In the genomic region with DNA sequence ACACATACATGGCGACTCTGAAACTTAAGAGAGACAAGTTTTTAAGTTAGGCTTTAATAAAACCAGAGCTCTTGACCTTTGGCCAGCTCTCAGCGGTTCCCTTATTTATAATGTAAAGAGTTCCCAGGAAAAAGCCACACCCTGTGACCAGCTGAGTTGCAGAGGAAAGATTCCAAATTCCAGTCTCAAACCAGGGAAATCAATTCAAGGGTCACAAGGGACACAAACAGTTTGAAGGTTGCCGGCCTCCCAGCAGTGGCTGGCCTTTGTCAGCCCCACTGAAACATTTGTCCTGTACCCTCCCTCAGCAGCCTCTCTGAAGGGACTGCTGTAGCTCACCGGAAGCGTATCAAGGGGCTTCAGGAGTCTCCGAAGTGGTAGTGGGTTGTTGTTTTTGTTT, we compare ENCODE assay signal across 8 mouse cellular contexts. TPM values are rescaled to one million over a fixed set of nuclear protein-coding genes. Genes with fewer than 3 reads are reported as not detected.
DNase-seq lines count a peak whose midpoint lies in the region; ATAC-seq and TF ChIP-seq lines count a peak whose summit lies in the region.
"Had no signal": no experiment of that assay in that cellular context is flagged by ENCODE, and none has a peak within 500 bp of the region (broad histone marks: within the 10 kb centered on the region; RNA-seq: fewer than 3 reads in every experiment).

No protein-coding gene starts in this region.

- H3K27ac ChIP-seq in midbrain, embryonic 10.5 days (replicated peaks), result no peak overlapping the region
- H3K27ac ChIP-seq in midbrain, postnatal 0 days (ENCODE audit: low read depth, low read length), result no peak overlapping the region
- H3K27ac ChIP-seq in forebrain, embryonic 13.5 days, result no peak overlapping the region
- no peak overlapping the region for H3K27ac ChIP-seq in limb, embryonic 11.5 days (replicated peaks; ENCODE audit: low read depth, low read length)

- WGBS in midbrain, embryonic 10.5 days, result 30% methylated on average over 6 of the region's 6 CpGs
- WGBS in midbrain, postnatal 0 days, result 54% methylated on average over 6 of the region's 6 CpGs
- WGBS in forebrain, embryonic 13.5 days, result 40% methylated on average over 6 of the region's 6 CpGs
- WGBS in limb, embryonic 11.5 days, result 13% methylated on average over 6 of the region's 6 CpGs

- peaks cover 7% of the 10 kb centered on the region; the same call in 1 of the 2 replicates for H3K27me3 ChIP-seq in midbrain, embryonic 10.5 days (ENCODE audit: low read depth, poor library complexity, severe bottlenecking)
- peaks cover 18% of the 10 kb centered on the region for H3K27me3 ChIP-seq in midbrain, postnatal 0 days (ENCODE audit: insufficient read depth, low read length)
- no peaks in the 10 kb centered on the region for H3K27me3 ChIP-seq in forebrain, embryonic 13.5 days
- H3K27me3 ChIP-seq in limb, embryonic 11.5 days (ENCODE audit: control insufficient read depth, insufficient read depth, low read length), result no peaks in the 10 kb centered on the region

- H3K4me2 ChIP-seq in midbrain, postnatal 0 days (ENCODE audit: low read depth, low read length, poor library complexity, severe bottlenecking), result no peak overlapping the region
- peak overlapping the region; percentile 84 for H3K4me2 ChIP-seq in forebrain, embryonic 13.5 days
- peak overlapping the region; percentile 92 for H3K4me2 ChIP-seq in limb, embryonic 11.5 days (ENCODE audit: low read depth, severe bottlenecking)

- H3K36me3 ChIP-seq in midbrain, embryonic 10.5 days, result peaks cover 47% of the 10 kb centered on the region
- H3K36me3 ChIP-seq in midbrain, postnatal 0 days (ENCODE audit: insufficient read depth, low read length), result no peaks in the 10 kb centered on the region
- H3K36me3 ChIP-seq in forebrain, embryonic 13.5 days (ENCODE audit: poor library complexity, severe bottlenecking), result peaks cover 12% of the 10 kb centered on the region
- peaks cover 19% of the 10 kb centered on the region for H3K36me3 ChIP-seq in limb, embryonic 11.5 days (ENCODE audit: control insufficient read depth, insufficient read depth, low read length)

- H3K4me3 ChIP-seq in midbrain, embryonic 10.5 days, result peak overlapping the region; percentile 79
- no peak overlapping the region for H3K4me3 ChIP-seq in midbrain, postnatal 0 days (ENCODE audit: low read depth, low read length)
- no peak overlapping the region for H3K4me3 ChIP-seq in forebrain, embryonic 13.5 days
- H3K4me3 ChIP-seq in limb, embryonic 11.5 days (ENCODE audit: low read depth, low read length), result peak overlapping the region; percentile 79

- no peak for DNase-seq in midbrain, embryonic 10.5 days (ENCODE audit: low spot score)
- no peak for DNase-seq in midbrain, postnatal 0 days (ENCODE audit: low spot score)
- no peak for DNase-seq in limb, embryonic 11.5 days (ENCODE audit: low spot score)
- peak; percentile 82 for DNase-seq in yolk sac, embryonic 10.5 days (ENCODE audit: low spot score)
- DNase-seq in cerebellum, adult 8-10 months, result no peak
- no peak for DNase-seq in T-cell, adult 2 months (ENCODE audit: low spot score)
- DNase-seq: adrenal gland, adult 2 months had no signal

- peaks cover 29% of the 10 kb centered on the region for H3K4me1 ChIP-seq in midbrain, embryonic 10.5 days
- H3K4me1 ChIP-seq in midbrain, postnatal 0 days (ENCODE audit: insufficient read depth, low read length), result no peaks in the 10 kb centered on the region
- H3K4me1 ChIP-seq in forebrain, embryonic 13.5 days, result peaks cover 22% of the 10 kb centered on the region
- peaks cover 10% of the 10 kb centered on the region for H3K4me1 ChIP-seq in limb, embryonic 11.5 days (ENCODE audit: control insufficient read depth, insufficient read depth, low read length)

- H3K9me3 ChIP-seq in midbrain, embryonic 10.5 days (replicated peaks), result no peaks in the 10 kb centered on the region
- no peaks in the 10 kb centered on the region for H3K9me3 ChIP-seq in midbrain, postnatal 0 days (ENCODE audit: low read length)
- H3K9me3 ChIP-seq in forebrain, embryonic 13.5 days (replicated peaks), result no peaks in the 10 kb centered on the region
- no peaks in the 10 kb centered on the region for H3K9me3 ChIP-seq in limb, embryonic 11.5 days (ENCODE audit: control insufficient read depth, low read length)

- H3K9ac ChIP-seq in midbrain, postnatal 0 days (replicated peaks; ENCODE audit: low read length, poor library complexity, severe bottlenecking), result no peak overlapping the region
- H3K9ac ChIP-seq in forebrain, embryonic 13.5 days, result peak overlapping the region; percentile 19; the same call in 1 of the 2 replicates
- no peak overlapping the region for H3K9ac ChIP-seq in limb, embryonic 11.5 days (ENCODE audit: low read length)

- no peak for ATAC-seq in midbrain, postnatal 0 days (ENCODE audit: low FRiP score)
- no peak for ATAC-seq in forebrain, embryonic 13.5 days
- no peak for ATAC-seq in limb, embryonic 11.5 days (ENCODE audit: insufficient number of reproducible peaks, low FRiP score, low TSS enrichment, low read depth)

- no peak for TF ChIP-seq CTCF in midbrain, postnatal 0 days (IDR thresholded peaks at IDR 0.05)

RNA-seq across cellular contexts. Expression of a gene that starts 2.3 kb away (rescaled TPM):
- 84.4 and 89.0 TPM in 2 replicates for polyA plus RNA-seq in midbrain, embryonic 10.5 days (2016; fragmentation: Nextera tagmentation; extraction: Ambion mirVana)
- 71.1 and 101 TPM in 2 replicates for total RNA-seq in midbrain, postnatal 0 days (2014; rRNA removed)
- 22.5 and 25.9 TPM in 2 replicates for polyA plus RNA-seq in midbrain, postnatal 0 days (2015; fragmentation: Nextera tagmentation; extraction: Ambion mirVana)
- 31.2 and 38.3 TPM in 2 replicates for polyA plus RNA-seq in forebrain, embryonic 13.5 days (2015; fragmentation: Nextera tagmentation; extraction: Ambion mirVana)
- polyA plus RNA-seq in limb, embryonic 11.5 days (2014; fragmentation: Nextera tagmentation; extraction: Ambion mirVana), result 157 and 180 TPM in 2 replicates

Comparison
In these comparisons a context has a peak if more than half of its experiments do, and no peak if none do; other contexts are left out.
1. H3K4me3 ChIP-seq: peak in midbrain, embryonic 10.5 days (single experiment) and limb, embryonic 11.5 days (single experiment); none in midbrain, postnatal 0 days (single experiment) and forebrain, embryonic 13.5 days (single experiment).